Mouse (Mus musculus): ENCODE results near the gene Ptprt. TPM values are rescaled to one million over a fixed set of nuclear protein-coding genes. Genes with fewer than 3 reads are reported as not detected.

Ptprt gene
- polyA plus RNA-seq, 1 experiment from 2014 or later = 3.2 TPM

DNA sequence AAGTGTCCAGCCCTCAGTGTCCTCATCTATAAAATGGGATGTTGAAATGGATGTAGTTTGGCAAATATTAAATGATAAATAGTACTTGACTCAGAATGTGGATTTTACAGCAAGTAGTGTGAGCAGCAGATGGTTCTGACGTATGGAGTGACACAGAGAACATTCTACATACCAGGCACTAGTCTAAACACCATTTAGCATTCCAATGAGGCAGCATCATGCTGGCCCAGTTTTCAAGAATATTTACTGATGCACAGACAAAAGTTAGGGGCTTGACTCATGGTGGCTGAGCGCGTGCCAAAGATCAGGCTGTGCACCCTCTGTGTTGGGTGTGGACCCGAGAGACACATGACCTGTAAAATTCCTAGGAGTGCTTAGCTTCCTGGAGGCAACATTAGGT lies 378.3 kb downstream of the Ptprt start:
- Histone ChIP-seq H3K36me3 (no peaks in the 10 kb centered on the region), H3K9me3 (replicated peaks) (0 out of 2 replicates have a peak, but pooled peaks cover 3% of the 10 kb centered on the region), H3K4me3 (replicated peaks) (no peak overlapping the region), H3K4me1 (0 out of 2 replicates have a peak, but pooled peaks cover 7% of the 10 kb centered on the region), H3K27ac (no peak overlapping the region), H3K4me2 (no peak overlapping the region), H3K27me3 (no peaks in the 10 kb centered on the region), H3K9ac (no peak overlapping the region)
- WGBS = 78% methylated on average over 4 of the region's 4 CpGs
- no peak for ATAC-seq (replicated peaks; ENCODE audit: low FRiP score)

DNA sequence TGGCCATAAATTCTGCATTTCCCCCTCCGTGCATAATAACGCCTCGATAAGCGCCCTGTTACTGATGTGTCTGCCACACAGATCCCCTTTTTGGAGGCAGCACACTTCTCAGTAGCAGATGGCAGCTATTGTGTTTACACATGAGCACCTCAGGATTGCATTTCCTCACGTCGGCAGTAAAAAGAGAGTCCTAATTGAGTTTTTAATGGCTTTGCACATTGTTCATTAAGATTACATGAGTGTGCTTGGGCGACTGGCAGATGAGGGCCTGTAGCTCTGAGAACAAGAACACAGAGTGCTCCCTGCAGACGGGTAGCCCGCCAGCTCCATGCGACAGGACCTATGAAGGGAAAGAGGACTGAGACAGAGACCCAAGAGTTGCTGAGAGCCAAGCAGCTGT lies 378.8 kb downstream of the Ptprt start:
- peak; percentile 22; the same call in 1 of the 2 replicates for ATAC-seq (replicated peaks; ENCODE audit: low FRiP score)
- no peaks in the 10 kb centered on the region for H3K36me3 ChIP-seq
- no peak overlapping the region for H3K4me2 ChIP-seq
- no peak overlapping the region for H3K27ac ChIP-seq
- H3K27me3 ChIP-seq = no peaks in the 10 kb centered on the region
- 33% methylated on average over 10 of the region's 10 CpGs for WGBS
- no peak overlapping the region for H3K4me3 ChIP-seq (replicated peaks)
- no peaks in the 10 kb centered on the region for H3K9me3 ChIP-seq (replicated peaks)
- H3K9ac ChIP-seq = no peak overlapping the region
- 0 out of 2 replicates have a peak, but pooled peaks cover 7% of the 10 kb centered on the region for H3K4me1 ChIP-seq

DNA sequence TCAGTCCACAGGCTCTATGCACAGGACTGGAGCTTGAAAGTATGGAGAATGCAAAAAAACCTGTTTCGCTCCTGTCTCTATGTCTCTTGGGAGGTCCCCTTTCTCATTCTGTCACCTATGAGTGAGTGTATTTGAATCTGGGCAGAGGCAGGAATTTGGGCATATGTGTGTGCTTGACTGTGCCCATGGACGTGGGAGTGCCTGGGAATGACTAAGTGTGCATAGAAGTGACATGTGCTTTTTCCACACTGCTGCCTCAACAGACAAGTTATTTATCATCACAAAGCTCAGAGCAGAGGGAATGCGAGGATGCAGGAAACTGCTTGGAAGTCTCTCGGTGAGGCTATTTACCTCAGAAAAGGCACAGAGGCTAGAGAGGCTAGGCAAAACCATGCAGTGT lies 387.1 kb downstream of the Ptprt start:
- H3K9ac ChIP-seq = no peak overlapping the region
- no peaks in the 10 kb centered on the region for H3K9me3 ChIP-seq (replicated peaks)
- no peak overlapping the region for H3K4me2 ChIP-seq
- WGBS = 63% methylated on average over 4 of the region's 4 CpGs
- no peak overlapping the region for H3K27ac ChIP-seq
- H3K27me3 ChIP-seq = no peaks in the 10 kb centered on the region
- no peaks in the 10 kb centered on the region for H3K4me1 ChIP-seq
- H3K36me3 ChIP-seq = no peaks in the 10 kb centered on the region
- no peak for ATAC-seq (replicated peaks; ENCODE audit: low FRiP score)
- H3K4me3 ChIP-seq (replicated peaks) = no peak overlapping the region

DNA sequence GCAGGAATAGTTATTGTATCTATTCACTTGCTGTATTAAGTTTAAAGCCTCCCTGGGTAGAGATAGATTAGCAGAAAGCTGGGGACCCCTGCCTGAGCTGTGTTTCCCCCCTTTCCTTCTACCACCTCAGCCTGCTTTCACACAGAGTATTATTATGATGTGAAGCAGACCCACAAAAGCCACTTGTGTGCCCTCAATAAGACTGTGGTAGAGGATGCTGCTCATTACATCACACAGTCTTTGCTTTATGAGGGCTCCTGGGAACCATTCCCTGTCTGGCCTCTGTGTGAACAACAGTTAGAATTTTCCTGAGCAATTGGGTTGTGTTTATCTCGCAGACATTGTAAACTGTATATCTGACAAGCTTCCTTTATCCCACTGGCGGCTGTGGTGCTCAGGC lies 409.7 kb downstream of the Ptprt start:
- Histone ChIP-seq H3K4me2 (no peak overlapping the region), H3K4me1 (no peaks in the 10 kb centered on the region), H3K36me3 (no peaks in the 10 kb centered on the region), H3K9me3 (replicated peaks) (no peaks in the 10 kb centered on the region), H3K4me3 (replicated peaks) (no peak overlapping the region), H3K27me3 (no peaks in the 10 kb centered on the region), H3K27ac (no peak overlapping the region), H3K9ac (no peak overlapping the region)
- no peak for ATAC-seq (replicated peaks; ENCODE audit: low FRiP score)
- 72% methylated on average over 2 of the region's 2 CpGs for WGBS

DNA sequence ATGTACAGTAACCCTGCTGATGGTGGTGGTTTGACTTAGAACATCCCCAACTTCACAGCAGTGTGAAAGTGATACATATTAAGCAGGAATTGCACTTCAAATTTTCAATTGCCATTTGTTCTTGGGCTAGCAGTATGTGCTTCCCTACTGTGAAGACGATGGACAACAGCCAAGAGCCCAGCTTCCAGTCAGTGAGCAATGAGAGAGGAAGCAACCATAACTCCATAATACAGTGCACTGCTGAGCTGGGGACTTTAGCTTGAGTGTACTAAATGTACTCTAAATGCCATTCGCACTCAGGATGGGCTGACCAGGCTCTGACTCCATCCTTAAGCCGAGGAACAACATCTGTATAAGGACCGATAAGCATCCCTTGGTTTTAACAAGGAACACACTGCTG lies 412.7 kb downstream of the Ptprt start:
- 90% methylated on average over 4 of the region's 4 CpGs for WGBS
- Histone ChIP-seq H3K4me3 (replicated peaks) (no peak overlapping the region), H3K9me3 (replicated peaks) (no peaks in the 10 kb centered on the region), H3K27me3 (no peaks in the 10 kb centered on the region), H3K4me2 (no peak overlapping the region), H3K9ac (no peak overlapping the region), H3K4me1 (no peaks in the 10 kb centered on the region), H3K27ac (no peak overlapping the region), H3K36me3 (no peaks in the 10 kb centered on the region)
- no peak for ATAC-seq (replicated peaks; ENCODE audit: low FRiP score)

DNA sequence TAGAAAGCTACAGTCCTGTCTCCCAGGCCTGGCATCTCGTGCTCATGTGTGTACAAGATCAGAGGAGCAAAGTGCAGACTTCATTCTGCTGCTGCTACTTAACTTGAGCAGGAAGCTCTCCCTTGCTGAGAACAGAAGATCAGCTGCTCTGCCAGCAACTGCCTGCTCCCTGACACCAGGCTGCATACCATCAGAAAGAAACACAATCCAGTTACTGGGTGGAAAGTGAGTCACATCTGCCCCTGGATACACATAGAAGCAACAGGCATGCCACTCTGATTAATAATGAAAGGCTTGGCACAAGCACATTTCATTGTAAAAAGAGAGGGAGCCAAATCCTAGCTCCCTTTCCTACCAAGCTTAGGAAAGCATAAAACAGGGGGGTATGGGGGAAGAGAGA lies 438.5 kb downstream of the Ptprt start:
- Histone ChIP-seq H3K36me3 (no peaks in the 10 kb centered on the region), H3K9me3 (replicated peaks) (no peaks in the 10 kb centered on the region), H3K27ac (no peak overlapping the region), H3K4me1 (no peaks in the 10 kb centered on the region), H3K4me3 (replicated peaks) (no peak overlapping the region), H3K9ac (no peak overlapping the region), H3K27me3 (no peaks in the 10 kb centered on the region), H3K4me2 (no peak overlapping the region)
- WGBS = 60% methylated on average over 1 of the region's 1 CpGs
- no peak for ATAC-seq (replicated peaks; ENCODE audit: low FRiP score)

DNA sequence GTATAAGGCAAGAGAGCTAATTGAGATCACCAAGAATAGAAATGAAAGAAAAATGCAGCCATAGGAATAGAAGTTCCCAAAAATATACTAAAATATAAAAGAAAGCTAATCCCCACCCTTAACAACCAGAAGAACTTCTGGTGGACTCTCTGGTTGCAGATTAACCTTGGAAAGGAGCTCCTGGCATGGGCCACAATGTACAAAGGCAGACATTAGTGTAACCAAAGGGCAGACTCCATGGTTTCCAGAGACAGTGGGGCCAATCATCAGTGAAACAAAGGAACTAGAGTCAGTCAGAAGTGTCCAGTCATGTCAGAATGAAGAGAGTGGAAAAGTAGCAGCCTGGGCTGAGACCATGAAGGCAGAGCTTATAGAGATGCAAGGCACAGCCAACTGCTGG lies 440.4 kb downstream of the Ptprt start:
- no peaks in the 10 kb centered on the region for H3K36me3 ChIP-seq
- no peak overlapping the region for H3K4me3 ChIP-seq (replicated peaks)
- no peak for ATAC-seq (replicated peaks; ENCODE audit: low FRiP score)
- no peak overlapping the region for H3K9ac ChIP-seq
- H3K27ac ChIP-seq = no peak overlapping the region
- H3K27me3 ChIP-seq = no peaks in the 10 kb centered on the region
- H3K4me1 ChIP-seq = no peaks in the 10 kb centered on the region
- H3K9me3 ChIP-seq (replicated peaks) = no peaks in the 10 kb centered on the region
- no peak overlapping the region for H3K4me2 ChIP-seq

DNA sequence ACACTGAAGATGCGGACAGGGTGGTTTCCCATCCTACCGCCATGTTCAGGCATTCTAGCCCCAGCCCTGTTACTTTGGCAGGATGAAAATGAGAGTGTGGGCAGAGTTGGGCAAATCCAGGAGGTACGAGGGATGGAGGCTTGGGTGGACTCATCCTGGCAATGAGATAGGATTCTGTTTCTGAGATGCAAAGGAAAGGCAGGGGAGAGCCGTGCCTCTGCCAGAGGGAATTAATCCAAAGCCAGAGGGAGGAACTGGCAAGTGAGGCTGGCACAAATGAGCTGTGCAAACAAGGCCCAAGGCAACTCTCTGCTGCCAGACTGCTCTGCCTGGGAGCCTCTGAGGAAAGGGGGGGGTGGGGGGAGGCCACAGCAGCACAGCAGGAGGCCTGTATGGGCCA lies 441.4 kb downstream of the Ptprt start:
- no peak overlapping the region for H3K4me2 ChIP-seq
- H3K4me1 ChIP-seq = no peaks in the 10 kb centered on the region
- no peak overlapping the region for H3K9ac ChIP-seq
- no peaks in the 10 kb centered on the region for H3K9me3 ChIP-seq (replicated peaks)
- H3K27me3 ChIP-seq = no peaks in the 10 kb centered on the region
- no peak for ATAC-seq (replicated peaks; ENCODE audit: low FRiP score)
- 89% methylated on average over 4 of the region's 4 CpGs for WGBS
- no peak overlapping the region for H3K27ac ChIP-seq
- no peaks in the 10 kb centered on the region for H3K36me3 ChIP-seq
- H3K4me3 ChIP-seq (replicated peaks) = no peak overlapping the region

DNA sequence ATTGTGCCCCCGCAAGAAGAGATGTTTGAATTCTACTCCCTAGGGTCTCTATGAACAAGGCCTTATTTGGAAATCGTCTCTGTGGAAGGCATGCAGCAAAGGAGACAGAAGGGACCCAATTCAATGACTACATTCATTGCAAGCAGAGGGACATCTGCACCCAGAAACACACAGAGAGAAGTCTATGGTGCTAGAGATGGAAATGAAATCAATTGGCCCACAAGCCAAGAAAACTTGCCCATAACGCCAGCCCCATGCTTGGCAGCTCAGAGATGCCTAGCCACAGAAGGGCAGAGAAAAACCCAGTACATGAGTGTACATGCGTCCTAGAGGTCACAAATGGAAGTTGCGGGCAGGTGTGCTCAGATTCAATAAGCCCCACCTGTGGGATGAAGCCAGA lies 443.1 kb downstream of the Ptprt start:
- H3K4me3 ChIP-seq (replicated peaks) = no peak overlapping the region
- no peak overlapping the region for H3K27ac ChIP-seq
- H3K9ac ChIP-seq = no peak overlapping the region
- 83% methylated on average over 5 of the region's 5 CpGs for WGBS
- H3K9me3 ChIP-seq (replicated peaks) = no peaks in the 10 kb centered on the region
- no peaks in the 10 kb centered on the region for H3K36me3 ChIP-seq
- no peaks in the 10 kb centered on the region for H3K27me3 ChIP-seq
- H3K4me2 ChIP-seq = no peak overlapping the region
- no peak for ATAC-seq (replicated peaks; ENCODE audit: low FRiP score)
- H3K4me1 ChIP-seq = no peaks in the 10 kb centered on the region

DNA sequence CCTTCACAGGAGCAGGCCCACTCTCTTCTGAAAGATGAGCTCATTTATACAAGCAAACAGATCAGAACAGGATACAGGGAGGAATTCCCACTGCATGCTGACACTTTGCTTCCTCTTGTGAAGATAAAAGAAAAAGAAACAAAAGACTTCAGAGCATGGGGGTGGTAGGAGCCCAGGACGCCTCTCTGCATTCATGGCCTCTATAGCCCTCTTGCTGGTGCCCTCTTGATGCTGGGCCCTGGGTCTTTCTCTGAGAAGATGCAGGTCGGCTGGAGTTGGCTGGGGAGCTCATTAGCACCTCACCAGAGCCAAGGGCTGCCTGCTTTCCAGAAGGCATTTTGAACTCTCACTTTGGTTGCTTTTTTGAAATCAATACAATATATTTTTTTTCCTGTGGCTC lies 448.6 kb downstream of the Ptprt start:
- WGBS = 30% methylated on average over 2 of the region's 2 CpGs
- H3K4me2 ChIP-seq = no peak overlapping the region
- no peak for ATAC-seq (replicated peaks; ENCODE audit: low FRiP score)

DNA sequence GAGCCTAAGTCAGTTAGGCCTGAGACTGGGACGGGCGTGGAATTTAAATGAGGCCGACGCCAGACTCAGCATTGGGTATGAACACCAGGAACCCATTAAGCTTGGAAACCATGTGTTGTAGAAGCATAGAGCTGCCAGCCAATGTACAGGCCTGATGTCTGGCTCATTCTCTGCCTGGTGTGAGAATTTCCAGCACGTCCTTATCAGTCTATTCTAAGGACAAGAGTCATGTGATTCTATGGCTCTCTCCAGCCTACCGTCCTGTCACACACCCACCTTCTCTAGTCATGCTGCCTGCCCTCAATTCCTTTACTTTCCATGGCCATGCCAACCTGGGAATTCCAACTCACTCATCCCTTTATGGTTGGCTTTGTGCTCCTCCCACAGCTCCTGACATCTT lies 450.4 kb downstream of the Ptprt start:
- 92% methylated on average over 6 of the region's 6 CpGs for WGBS
- Histone ChIP-seq H3K27ac (no peak overlapping the region), H3K27me3 (no peaks in the 10 kb centered on the region), H3K4me3 (replicated peaks) (no peak overlapping the region), H3K4me1 (no peaks in the 10 kb centered on the region), H3K9ac (no peak overlapping the region), H3K36me3 (no peaks in the 10 kb centered on the region), H3K4me2 (no peak overlapping the region), H3K9me3 (replicated peaks) (no peaks in the 10 kb centered on the region)
- ATAC-seq (replicated peaks; ENCODE audit: low FRiP score) = no peak

More for the DNA sequence above, 448.6 kb downstream of the Ptprt start:
- Histone ChIP-seq H3K36me3 (no peaks in the 10 kb centered on the region), H3K27ac (no peak overlapping the region), H3K4me3 (replicated peaks) (no peak overlapping the region), H3K4me1 (no peaks in the 10 kb centered on the region), H3K9me3 (replicated peaks) (no peaks in the 10 kb centered on the region), H3K27me3 (no peaks in the 10 kb centered on the region), H3K9ac (no peak overlapping the region)

DNA sequence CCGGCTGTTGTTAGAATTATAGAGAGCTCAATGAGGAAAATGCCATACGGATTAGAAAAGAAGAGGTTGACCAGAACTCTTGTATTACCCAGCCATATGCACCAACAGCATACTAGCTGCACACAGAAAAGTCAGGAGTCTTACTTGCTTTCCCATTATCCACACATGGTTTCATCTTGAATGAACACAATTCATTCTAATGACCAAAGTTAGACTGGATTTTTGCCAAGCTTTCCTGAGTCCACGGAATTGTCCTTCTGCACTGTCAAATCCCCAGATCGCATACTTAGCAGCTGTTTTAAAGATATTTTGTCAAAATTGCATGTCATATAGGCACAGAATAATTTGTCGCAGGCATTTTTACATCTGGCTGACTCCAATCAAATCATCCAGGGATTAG lies 463.6 kb downstream of the Ptprt start:
- Histone ChIP-seq H3K9me3 (replicated peaks) (no peaks in the 10 kb centered on the region), H3K9ac (no peak overlapping the region), H3K4me1 (no peaks in the 10 kb centered on the region), H3K36me3 (no peaks in the 10 kb centered on the region), H3K27ac (no peak overlapping the region), H3K4me2 (no peak overlapping the region), H3K27me3 (no peaks in the 10 kb centered on the region), H3K4me3 (replicated peaks) (no peak overlapping the region)
- 80% methylated on average over 5 of the region's 5 CpGs for WGBS
- ATAC-seq (replicated peaks; ENCODE audit: low FRiP score) = no peak

DNA sequence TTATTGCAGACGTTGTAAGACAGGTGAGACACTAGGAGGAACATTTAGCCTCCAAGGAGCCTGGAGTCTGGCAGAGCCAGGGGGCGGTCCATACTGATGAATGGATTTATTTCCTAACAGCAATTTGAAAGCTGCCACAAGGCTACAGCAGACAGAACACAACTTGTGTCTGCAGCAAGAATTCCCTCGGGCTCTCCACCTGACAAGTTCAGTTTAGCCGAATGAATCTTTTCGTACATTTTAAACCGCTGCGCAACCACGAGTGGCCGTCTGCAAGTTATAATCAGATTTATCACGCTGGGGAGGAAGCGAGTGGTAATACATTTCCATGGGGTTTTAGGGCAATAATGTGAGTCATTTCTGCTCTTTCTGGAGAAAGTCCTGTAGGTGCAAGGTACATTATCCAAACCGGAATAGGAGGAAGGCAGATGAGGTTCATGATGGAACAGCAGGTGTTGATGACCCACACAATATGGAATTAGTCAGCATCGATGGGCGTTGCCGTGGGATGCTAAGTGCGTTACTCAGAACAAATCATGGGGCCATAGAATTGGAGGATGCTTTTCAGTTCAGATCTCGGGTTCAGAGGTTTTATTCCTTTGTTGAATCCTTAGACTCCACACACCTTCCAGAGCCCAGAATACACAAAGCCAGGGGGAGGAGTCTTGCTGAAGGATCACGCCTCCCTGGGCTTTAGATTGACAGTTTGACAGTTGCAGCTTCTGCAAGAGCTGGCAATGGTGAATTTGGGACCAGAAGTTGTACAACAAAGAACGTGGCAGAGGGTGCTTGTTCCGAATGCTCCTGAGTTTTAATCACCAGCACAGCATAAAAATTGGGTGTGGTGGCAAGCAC lies 478.1 kb downstream of the Ptprt start:
- no peak for ATAC-seq (replicated peaks; ENCODE audit: low FRiP score)
- Histone ChIP-seq H3K9ac (no peak overlapping the region), H3K27ac (no peak overlapping the region), H3K4me3 (replicated peaks) (no peak overlapping the region), H3K4me2 (no peak overlapping the region), H3K4me1 (no peaks in the 10 kb centered on the region), H3K9me3 (replicated peaks) (no peaks in the 10 kb centered on the region), H3K36me3 (no peaks in the 10 kb centered on the region), H3K27me3 (no peaks in the 10 kb centered on the region)
- WGBS = 79% methylated on average over 20 of the region's 20 CpGs
